8 mouse cellular contexts compared by ENCODE assay signal in the genomic region with DNA sequence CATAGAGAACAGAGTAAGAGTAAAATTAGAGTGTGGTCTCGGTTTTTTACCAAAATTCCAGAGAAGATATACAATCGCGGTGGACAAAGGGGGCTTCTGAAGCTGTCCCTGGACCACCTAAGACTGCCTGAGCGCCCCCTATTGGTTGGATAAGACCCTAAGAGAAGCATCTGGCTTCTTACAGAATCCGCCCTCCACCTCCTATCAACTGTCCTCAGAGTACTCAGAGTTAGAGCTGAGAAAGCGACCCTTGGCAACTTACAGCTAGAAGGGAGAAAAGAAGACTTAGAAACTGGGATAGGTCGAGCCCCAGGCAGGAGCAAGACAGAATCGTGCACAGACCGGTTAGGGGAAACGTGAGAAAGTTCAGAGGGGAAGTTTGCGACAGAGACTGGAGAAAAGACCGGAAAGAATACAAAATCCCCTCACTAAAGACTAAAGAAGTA. TPM values are rescaled to one million over a fixed set of nuclear protein-coding genes. Genes with fewer than 3 reads are reported as not detected.
DNase-seq lines count a peak whose midpoint lies in the region; ATAC-seq and TF ChIP-seq lines count a peak whose summit lies in the region.

No protein-coding gene starts in this region.

- 12% methylated on average over 12 of the region's 12 CpGs for WGBS in hindbrain, embryonic 13.5 days
- WGBS in lung, embryonic 15.5 days = 12% methylated on average over 12 of the region's 12 CpGs

- peak overlapping the region; percentile 76 for H3K27ac ChIP-seq in layer of hippocampus, adult 2 months
- H3K27ac ChIP-seq in hindbrain, embryonic 13.5 days = no peak overlapping the region
- no peak overlapping the region for H3K27ac ChIP-seq in lung, embryonic 15.5 days

- peaks cover 40% of the 10 kb centered on the region for H3K27me3 ChIP-seq in hindbrain, embryonic 13.5 days
- H3K27me3 ChIP-seq in lung, embryonic 15.5 days = peaks cover 2% of the 10 kb centered on the region; the same call in 1 of the 2 replicates
- H3K27me3 ChIP-seq in splenic B cell, adult 2 months (ENCODE audit: control insufficient read depth, insufficient read depth, low read length, poor library complexity, severe bottlenecking) = no peaks in the 10 kb centered on the region

- peak; percentile 63 for TF ChIP-seq CTCF in layer of hippocampus, adult 2 months (conservative IDR thresholded peaks at IDR 0.05)

- H3K4me3 ChIP-seq in layer of hippocampus, adult 2 months = peak overlapping the region; percentile 52
- peak overlapping the region; percentile 46 for H3K4me3 ChIP-seq in hindbrain, embryonic 13.5 days
- H3K4me3 ChIP-seq in lung, embryonic 15.5 days = peak overlapping the region; percentile 48

- ATAC-seq in hindbrain, embryonic 13.5 days (ENCODE audit: low FRiP score) = no peak
- no peak for ATAC-seq in lung, embryonic 15.5 days (ENCODE audit: borderline replicate concordance, extremely low read depth, low FRiP score, low TSS enrichment)

- H3K9me3 ChIP-seq in hindbrain, embryonic 13.5 days = no peaks in the 10 kb centered on the region
- H3K9me3 ChIP-seq in lung, embryonic 15.5 days = no peaks in the 10 kb centered on the region

- no peaks in the 10 kb centered on the region for H3K36me3 ChIP-seq in hindbrain, embryonic 13.5 days
- no peaks in the 10 kb centered on the region for H3K36me3 ChIP-seq in lung, embryonic 15.5 days
- no peaks in the 10 kb centered on the region for H3K36me3 ChIP-seq in splenic B cell, adult 2 months (ENCODE audit: control insufficient read depth, insufficient read depth, low read length, poor library complexity, severe bottlenecking)

- H3K4me2 ChIP-seq in hindbrain, embryonic 13.5 days = peak overlapping the region; percentile 97
- peak overlapping the region; percentile 98 for H3K4me2 ChIP-seq in lung, embryonic 15.5 days

- no peak for DNase-seq in layer of hippocampus, adult 2 months (ENCODE audit: low spot score in 2 of 2)
- DNase-seq in layer of hippocampus, adult 18-20 months (ENCODE audit: low spot score in 2 of 2) = no peak
- peak; percentile 82 for DNase-seq in embryo, embryonic 10.5 days (ENCODE audit: low spot score)
- DNase-seq in splenic B cell, adult 2 months (ENCODE audit: low read depth, low spot score) = peak; percentile 85
- DNase-seq in cerebellum, postnatal 36 days = no peak
- no peak for DNase-seq in ovary, postnatal 14 days (ENCODE audit: low spot score)

- peaks cover 11% of the 10 kb centered on the region for H3K4me1 ChIP-seq in hindbrain, embryonic 13.5 days (replicated peaks)
- H3K4me1 ChIP-seq in lung, embryonic 15.5 days = peaks cover 19% of the 10 kb centered on the region

- H3K9ac ChIP-seq in hindbrain, embryonic 13.5 days = peak overlapping the region; percentile 74
- H3K9ac ChIP-seq in lung, embryonic 15.5 days = peak overlapping the region; percentile 50; the same call in 1 of the 2 replicates

RNA-seq across cellular contexts. Expression of a gene that starts 0.5 kb away (rescaled TPM):
- 1 to 10 TPM; 2.0 to 2.1 TPM for total RNA-seq in layer of hippocampus, adult 2 months (2021)
- total RNA-seq in layer of hippocampus, adult 18-20 months (2021) = 1 to 10 TPM; 2.2 to 2.3 TPM
- polyA plus RNA-seq in hindbrain, embryonic 13.5 days (2015; fragmentation: Nextera tagmentation; extraction: Ambion mirVana) = 2.0 and 2.2 TPM in 2 replicates
- 2.8 and 2.9 TPM in 2 replicates for polyA plus RNA-seq in lung, embryonic 15.5 days (2015; fragmentation: Nextera tagmentation; extraction: Ambion mirVana)

Comparison
In these comparisons a context has a peak if more than half of its experiments do, and no peak if none do; other contexts are left out.
1. DNase-seq: peak in embryo, embryonic 10.5 days (single experiment) and splenic B cell, adult 2 months (single experiment); none in layer of hippocampus, adult 2 months (0 of 2), layer of hippocampus, adult 18-20 months (0 of 2), cerebellum, postnatal 36 days (0 of 2) and ovary, postnatal 14 days (single experiment).
2. Peak in every context shown above with its lines, with median percentiles within 50 percentile points of each other: H3K4me3 ChIP-seq.